Mouse (Mus musculus) heart, adult 2 months (tissue): ENCODE measurements around the gene A030003K21Rik. TPM values are rescaled to one million over a fixed set of nuclear protein-coding genes. Genes with fewer than 3 reads are reported as not detected.

Experiments used
- DNase-seq, 2 experiments: peaks; one replicate each; pipeline ENCODE4 v3.0.0; 2021
- H3K27ac ChIP-seq: fragments of 200-600 bp; 2 replicates; pipeline ENCODE4 v1.8.1; 2022
- H3K27me3 ChIP-seq: fragments of 200-500 bp; 2 replicates; pipeline ENCODE4 v1.6.1; 2012; ENCODE audit warnings: mild to moderate bottlenecking, low read length, inconsistent platforms, mixed read lengths; ENCODE audit not compliant: control insufficient read depth, insufficient read depth
- H3K36me3 ChIP-seq: fragments of 200-500 bp; 2 replicates; pipeline ENCODE4 v1.6.1; 2012; ENCODE audit warnings: low read length, inconsistent platforms; ENCODE audit not compliant: control insufficient read depth, insufficient read depth
- H3K4me1 ChIP-seq: fragments of 200-500 bp; 2 replicates; pipeline ENCODE4 v1.6.1; 2011; ENCODE audit warnings: low read length; ENCODE audit not compliant: control insufficient read depth, insufficient read depth
- H3K4me3 ChIP-seq: fragments of 200-600 bp; 2 replicates; pipeline ENCODE4 v1.8.1; 2022
- H3K79me2 ChIP-seq: fragments of 200-500 bp; replicated peaks from 2 replicates; pipeline ENCODE4 v1.6.1; 2012; ENCODE audit warnings: mild to moderate bottlenecking, inconsistent platforms, low read length, moderate library complexity, mixed read lengths; ENCODE audit not compliant: control insufficient read depth, insufficient read depth
- H3K9ac ChIP-seq: fragments of 200-500 bp; 2 replicates; pipeline ENCODE4 v1.6.1; 2012; ENCODE audit warnings: low read depth, mild to moderate bottlenecking, control low read depth, inconsistent platforms, low read length, mixed read lengths
- CTCF ChIP-seq: fragments of 200-600 bp; IDR thresholded peaks from 2 replicates; pipeline ENCODE4 v1.8.1; 2022; ENCODE audit warnings: antibody characterized with exemption, mild to moderate bottlenecking, moderate library complexity
- EP300 ChIP-seq: fragments of 200-500 bp; IDR thresholded peaks from 2 replicates; pipeline ENCODE4 v1.6.1; 2011; ENCODE audit warnings: low read depth, low read length, control low read depth; ENCODE audit not compliant: insufficient read depth
- POLR2A ChIP-seq: fragments of 200-500 bp; IDR thresholded peaks from 2 replicates; pipeline ENCODE4 v1.6.1; 2011; ENCODE audit warnings: mild to moderate bottlenecking, low read depth, low read length, control low read depth; ENCODE audit not compliant: insufficient read depth
- WGBS: fragments of 180-500 bp; shearing (Covaris S2); methylation state at CpG from one replicate; pipeline ENCODE4 v1.1.7; 2018; 5-methylcytosine and 5-hydroxymethylcytosine counted together
- intact Hi-C: fragments of 180-260 bp; cut with DNase I; formaldehyde crosslinking; loops from one replicate; pipeline ENCODE4 v1.15.1; 2025
- polyA plus RNA-seq: library from polyadenylated mRNA; depleted of rRNA; stranded (reverse); fragments of >200 nt; gene quantifications from 2 replicates; pipeline ENCODE4 v1.2.3, GENCODE M21; 2012; rRNA removed
- total RNA-seq, 2 experiments: library from RNA; stranded (reverse); gene quantifications; 2 replicates each; pipeline ENCODE4 v1.2.3; 2021

A030003K21Rik gene
- total and polyA plus RNA-seq, 3 experiments: not detected

DNA sequence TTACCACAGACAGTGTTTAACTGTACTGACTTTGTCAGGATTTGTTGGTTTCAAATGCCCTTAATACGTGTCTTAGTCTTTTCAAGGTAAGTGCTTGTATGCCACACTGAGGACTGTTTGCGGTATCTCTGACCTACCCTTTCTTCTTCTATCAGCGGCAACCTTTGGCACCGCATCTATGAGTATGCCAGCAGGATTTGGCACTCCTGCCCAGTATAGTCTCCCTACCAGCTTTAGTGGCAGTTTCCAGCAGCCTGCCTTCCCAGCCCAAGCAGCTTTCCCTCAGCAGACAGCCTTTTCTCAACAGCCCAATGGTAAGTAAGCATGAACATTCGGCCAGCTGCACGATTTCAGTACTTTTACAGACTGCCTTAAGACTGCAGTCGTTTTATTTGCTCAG lies 49.9 kb downstream of the A030003K21Rik start:
- intact Hi-C loops: no loop called here
- 80% methylated on average over 7 of the region's 7 CpGs for WGBS
- Histone ChIP-seq H3K27ac (no peak overlapping the region), H3K27me3 (no peaks in the 10 kb centered on the region), H3K79me2 (no peaks in the 10 kb centered on the region), H3K9ac (no peak overlapping the region), H3K4me1 (no peaks in the 10 kb centered on the region), H3K36me3 (peaks cover 3% of the 10 kb centered on the region), H3K4me3 (no peak overlapping the region)
- DNase-seq: no peak
- TF ChIP-seq EP300 (no peak), POLR2A (no peak), CTCF (no peak)

Other genes starting within 250 kb of the A030003K21Rik start
- 100 to 1,000 TPM; 161 to 168 TPM for gene Mff, start 218.5 kb downstream of the A030003K21Rik start, total RNA-seq
- 74.6 and 167 TPM in 2 replicates for gene Mff, start 218.5 kb downstream of the A030003K21Rik start, polyA plus RNA-seq
- gene Tm4sf20, start 174.9 kb downstream of the A030003K21Rik start, total RNA-seq: not detected
- gene Tm4sf20, start 174.9 kb downstream of the A030003K21Rik start, polyA plus RNA-seq: not detected in 2 replicates
- not detected for gene Gm47791, start 172.1 kb downstream of the A030003K21Rik start, total RNA-seq
- gene Gm47791, start 172.1 kb downstream of the A030003K21Rik start, polyA plus RNA-seq: not detected in 2 replicates
- gene Agfg1, start 103.9 kb downstream of the A030003K21Rik start, total RNA-seq: 10 to 100 TPM; 27.9 to 29.8 TPM
- 28.2 and 47.5 TPM in 2 replicates for gene Agfg1, start 103.9 kb downstream of the A030003K21Rik start, polyA plus RNA-seq
- gene A030005L19Rik, start 30.1 kb downstream of the A030003K21Rik start, total RNA-seq: not detected
- 0.53 and 0.76 TPM in 2 replicates for gene A030005L19Rik, start 30.1 kb downstream of the A030003K21Rik start, polyA plus RNA-seq
- not detected for gene A030014E15Rik, start 18.5 kb downstream of the A030003K21Rik start, total RNA-seq
- gene A030014E15Rik, start 18.5 kb downstream of the A030003K21Rik start, polyA plus RNA-seq: not detected in 2 replicates
- not detected for gene Gm6217, start 12.0 kb downstream of the A030003K21Rik start, total RNA-seq
- not detected in 2 replicates for gene Gm6217, start 12.0 kb downstream of the A030003K21Rik start, polyA plus RNA-seq
- gene Gm7544, start 12.6 kb upstream of the A030003K21Rik start, total RNA-seq: not detected
- gene Gm7544, start 12.6 kb upstream of the A030003K21Rik start, polyA plus RNA-seq: not detected in 2 replicates
- not detected for gene Gm47955, start 16.9 kb upstream of the A030003K21Rik start, total RNA-seq
- gene Gm47955, start 16.9 kb upstream of the A030003K21Rik start, polyA plus RNA-seq: not detected in 2 replicates
- gene Gm47959, start 57.2 kb upstream of the A030003K21Rik start, total RNA-seq: not detected
- not detected in 2 replicates for gene Gm47959, start 57.2 kb upstream of the A030003K21Rik start, polyA plus RNA-seq
- under 1 TPM; 0.20 to 0.39 TPM for gene Slc19a3, start 95.1 kb upstream of the A030003K21Rik start, total RNA-seq
- 0.66 and 1.00 TPM in 2 replicates for gene Slc19a3, start 95.1 kb upstream of the A030003K21Rik start, polyA plus RNA-seq
- gene Krtap28-10, start 99.1 kb upstream of the A030003K21Rik start, total RNA-seq: not detected
- not detected in 2 replicates for gene Krtap28-10, start 99.1 kb upstream of the A030003K21Rik start, polyA plus RNA-seq
- gene Gm47969, start 101.5 kb upstream of the A030003K21Rik start, total RNA-seq: not detected
- not detected in 2 replicates for gene Gm47969, start 101.5 kb upstream of the A030003K21Rik start, polyA plus RNA-seq
- gene A030005K14Rik, start 116.0 kb upstream of the A030003K21Rik start, total RNA-seq: not detected
- not detected in 2 replicates for gene A030005K14Rik, start 116.0 kb upstream of the A030003K21Rik start, polyA plus RNA-seq
- not detected for gene Krtap28-13, start 117.5 kb upstream of the A030003K21Rik start, total RNA-seq
- not detected in 2 replicates for gene Krtap28-13, start 117.5 kb upstream of the A030003K21Rik start, polyA plus RNA-seq
- not detected for gene Ccl20, start 173.4 kb upstream of the A030003K21Rik start, total RNA-seq
- gene Ccl20, start 173.4 kb upstream of the A030003K21Rik start, polyA plus RNA-seq: 0.20 TPM in 1 of 2 replicates, not detected in the other
- gene Daw1, start 216.4 kb upstream of the A030003K21Rik start, total RNA-seq: not detected
- 0.08 TPM in 1 of 2 replicates, not detected in the other for gene Daw1, start 216.4 kb upstream of the A030003K21Rik start, polyA plus RNA-seq